Mouse (Mus musculus): ENCODE data around the gene Bhlhe23.

- TF ChIP-seq ZNF384 (IDR thresholded peaks at IDR 0.05; ENCODE audit: low read depth, low read length) (no peak), CHD2 (IDR thresholded peaks at IDR 0.05; ENCODE audit: low read depth, low read length) (no peak), ZC3H11A (IDR thresholded peaks at IDR 0.05; ENCODE audit: borderline replicate concordance, low read depth, low read length) (no peak)
These were observed 45.7 kb downstream of the Bhlhe23 start for GRCm38 (mm10) chr2:180731036-180731435.

All from ES-E14 (cell line).